Mouse (Mus musculus): ENCODE measurements around the gene Prkch.

DNA sequence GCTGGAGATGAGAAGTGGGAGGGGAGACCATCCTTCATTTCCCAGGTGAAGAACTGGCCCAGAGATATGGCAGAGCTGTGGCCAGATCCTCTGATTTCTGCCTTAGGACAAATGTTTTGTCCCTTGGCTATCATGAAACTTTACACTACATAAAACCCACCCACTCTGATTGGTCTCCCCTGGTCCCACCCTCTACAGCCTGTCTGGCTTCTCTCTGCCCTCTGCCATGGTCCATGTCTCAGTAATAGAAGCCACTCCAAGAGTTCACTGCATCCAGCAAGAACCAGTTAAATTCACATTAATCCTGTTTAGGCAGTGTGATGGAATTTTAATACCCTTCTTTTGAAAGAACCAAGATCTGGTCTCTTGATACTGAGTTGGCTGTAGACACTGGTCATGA lies 158.5 kb downstream of the Prkch start:
- TF ChIP-seq USF1 (IDR thresholded peaks at IDR 0.05; ENCODE audit: low read depth): no peak
- no peak for TF ChIP-seq CTCF (IDR thresholded peaks at IDR 0.05; ENCODE audit: control insufficient read depth, insufficient read depth, insufficient read length)
- no peak for TF ChIP-seq CEBPB (IDR thresholded peaks at IDR 0.05; ENCODE audit: low read depth)
- TF ChIP-seq MAX (IDR thresholded peaks at IDR 0.05): no peak
- no peak for TF ChIP-seq FOSL1 (IDR thresholded peaks at IDR 0.05; ENCODE audit: insufficient read depth, low read length, poor library complexity, severe bottlenecking)
- no peak for TF ChIP-seq MYOD1 (IDR thresholded peaks at IDR 0.05; ENCODE audit: control insufficient read depth, insufficient read length, low read depth)
